Mouse (Mus musculus): ENCODE results near the gene Gm13276. TPM values are rescaled to one million over a fixed set of nuclear protein-coding genes. Genes with fewer than 3 reads are reported as not detected.
"Not testable (repeated sequence)": the region's sequence is repeated elsewhere in the genome, so short reads cannot be mapped to it uniquely, and the experiment has no call there.

Gene Gm13276
- polyA plus RNA-seq (2012) = not detected in 2 replicates

DNA sequence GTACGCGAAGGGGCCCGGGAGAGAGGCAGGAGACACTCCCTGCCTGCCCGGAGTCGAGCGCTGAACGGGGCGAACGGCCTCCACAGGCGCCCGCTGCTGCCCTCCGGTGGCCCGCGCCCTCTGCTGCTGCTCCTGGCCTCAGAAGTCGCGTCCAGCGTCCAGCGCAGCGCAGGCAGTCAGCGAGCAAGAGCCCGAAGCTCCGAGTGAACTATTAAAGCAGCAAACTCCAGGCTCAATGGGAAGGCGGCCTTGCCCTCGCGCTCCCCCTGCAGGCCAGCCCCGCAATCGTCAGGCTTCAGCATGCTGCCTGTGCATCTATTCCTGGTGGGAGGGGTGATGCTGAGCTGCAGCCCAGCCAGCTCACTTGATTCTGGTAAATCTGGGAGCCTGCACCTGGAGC lies at the start of gene Gm13276:
TSS of gene Gm13276 (plus strand) at position 301 of the 400 bp plus-strand sequence.
- H3K36me3 ChIP-seq (ENCODE audit: control insufficient read depth); H3K4me1 ChIP-seq (ENCODE audit: control insufficient read depth); H3K9me3 ChIP-seq (ENCODE audit: control insufficient read depth, low read length); H3K27me3 ChIP-seq (ENCODE audit: control insufficient read depth); H3K4me3 ChIP-seq (replicated peaks): not testable (repeated sequence)

- H3K36me3 ChIP-seq (ENCODE audit: control insufficient read depth) = no peaks in the 10 kb centered on the region
- no peak overlapping the region for H3K4me3 ChIP-seq (replicated peaks)
- no peaks in the 10 kb centered on the region for H3K9me3 ChIP-seq (ENCODE audit: control insufficient read depth, low read length)
- H3K27me3 ChIP-seq (ENCODE audit: control insufficient read depth) = 0 out of 2 replicates have a peak, but pooled peaks cover 2% of the 10 kb centered on the region
- H3K4me1 ChIP-seq (ENCODE audit: control insufficient read depth) = no peaks in the 10 kb centered on the region
- TF ChIP-seq TAL1 (IDR thresholded peaks at IDR 0.05; ENCODE audit: low read length) (no peak), GATA1 (IDR thresholded peaks at IDR 0.05; ENCODE audit: low read length) (no peak)
Observed at GRCm38 (mm10) chr4:88738480-88738879, 47.0 kb upstream of the Gm13276 start.

- Histone ChIP-seq H3K4me3 (replicated peaks) (no peak overlapping the region), H3K36me3 (ENCODE audit: control insufficient read depth) (no peaks in the 10 kb centered on the region), H3K4me1 (ENCODE audit: control insufficient read depth) (no peaks in the 10 kb centered on the region), H3K27me3 (ENCODE audit: control insufficient read depth) (0 out of 2 replicates have a peak, but pooled peaks cover 2% of the 10 kb centered on the region), H3K9me3 (ENCODE audit: control insufficient read depth, low read length) (no peaks in the 10 kb centered on the region)
- TF ChIP-seq TAL1 (IDR thresholded peaks at IDR 0.05; ENCODE audit: low read length) = no peak
- no peak for TF ChIP-seq GATA1 (IDR thresholded peaks at IDR 0.05; ENCODE audit: low read length)
Observed at GRCm38 (mm10) chr4:88739036-88739435, 46.5 kb upstream of the Gm13276 start.

DNA sequence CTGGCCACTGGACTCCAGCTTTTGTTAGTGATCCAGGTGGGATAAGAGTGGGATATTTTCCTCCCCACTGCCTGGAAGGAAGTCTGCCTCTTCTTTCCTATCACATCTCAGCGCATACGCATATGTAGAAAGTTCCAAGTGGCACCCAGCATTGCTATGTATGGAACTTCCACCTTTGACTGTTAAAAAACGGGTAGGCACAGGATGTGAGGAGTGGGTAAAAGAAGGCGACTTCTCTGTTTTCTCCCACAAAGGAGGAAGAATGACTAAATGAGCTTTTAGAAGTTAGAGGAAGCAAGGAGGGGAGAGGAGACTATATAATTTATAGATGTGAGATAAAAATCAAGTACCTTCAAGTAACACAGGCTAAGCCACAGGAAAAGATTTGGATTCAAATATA lies 44.1 kb upstream of the Gm13276 start:
- Histone ChIP-seq H3K36me3 (ENCODE audit: control insufficient read depth) (no peaks in the 10 kb centered on the region), H3K4me3 (replicated peaks) (no peak overlapping the region), H3K27me3 (ENCODE audit: control insufficient read depth) (no peaks in the 10 kb centered on the region), H3K9me3 (ENCODE audit: control insufficient read depth, low read length) (no peaks in the 10 kb centered on the region), H3K4me1 (ENCODE audit: control insufficient read depth) (no peaks in the 10 kb centered on the region)
- TF ChIP-seq GATA1 (IDR thresholded peaks at IDR 0.05; ENCODE audit: low read length) = no peak
- no peak for TF ChIP-seq TAL1 (IDR thresholded peaks at IDR 0.05; ENCODE audit: low read length)

GRCm38 (mm10) chr4:88742771-88743371 lies 42.6 kb upstream of the Gm13276 start:
- no peaks in the 10 kb centered on the region for H3K27me3 ChIP-seq (ENCODE audit: control insufficient read depth)
- H3K4me1 ChIP-seq (ENCODE audit: control insufficient read depth) = no peaks in the 10 kb centered on the region
- TF ChIP-seq GATA1 (IDR thresholded peaks at IDR 0.05; ENCODE audit: low read length) (no peak), TAL1 (IDR thresholded peaks at IDR 0.05; ENCODE audit: low read length) (no peak)
- H3K9me3 ChIP-seq (ENCODE audit: control insufficient read depth, low read length) = no peaks in the 10 kb centered on the region
- H3K36me3 ChIP-seq (ENCODE audit: control insufficient read depth) = no peaks in the 10 kb centered on the region
- H3K4me3 ChIP-seq (replicated peaks) = no peak overlapping the region

DNA sequence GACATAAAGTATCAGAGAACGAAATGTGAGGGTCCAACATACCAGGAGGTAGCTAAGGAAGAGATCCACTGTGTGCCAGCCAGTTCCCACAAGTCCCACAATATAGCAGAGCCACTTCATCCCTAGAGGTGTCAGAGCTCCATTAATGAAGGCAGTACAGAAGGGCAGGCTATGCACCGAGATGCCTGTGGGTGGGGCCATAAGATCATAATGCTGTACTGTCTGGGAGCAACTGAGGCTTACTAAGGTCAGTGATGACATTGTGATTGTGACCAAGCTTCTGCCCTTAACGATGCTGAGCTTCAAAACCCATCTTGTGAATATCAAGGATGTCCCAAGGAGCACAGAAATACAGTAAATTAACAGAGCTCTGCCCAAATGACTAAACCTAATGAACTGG lies 41.3 kb upstream of the Gm13276 start:
- Histone ChIP-seq H3K27me3 (ENCODE audit: control insufficient read depth) (no peaks in the 10 kb centered on the region), H3K4me3 (replicated peaks) (no peak overlapping the region)
- TF ChIP-seq TAL1 (IDR thresholded peaks at IDR 0.05; ENCODE audit: low read length) = no peak
- TF ChIP-seq GATA1 (IDR thresholded peaks at IDR 0.05; ENCODE audit: low read length) = no peak

DNA sequence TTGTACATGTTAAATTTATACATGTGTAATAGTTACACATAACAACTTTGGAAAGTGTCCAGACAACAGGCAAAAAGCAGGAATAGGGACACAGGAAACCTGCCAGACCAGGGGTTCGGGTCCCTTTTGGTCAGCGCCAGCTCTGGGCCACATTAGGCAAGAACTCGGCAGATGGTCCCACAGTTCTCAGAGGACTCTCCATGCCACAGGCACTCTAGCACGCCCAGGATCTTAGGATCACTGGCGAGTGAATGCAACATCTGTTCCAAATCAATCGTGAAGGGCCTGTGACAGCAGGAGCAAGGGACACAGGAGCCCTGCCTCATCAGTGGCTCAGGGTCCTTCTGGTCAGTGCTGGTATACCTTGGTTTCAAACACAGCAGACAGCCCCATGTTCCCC lies 35.6 kb upstream of the Gm13276 start:
- Histone ChIP-seq H3K27me3 (ENCODE audit: control insufficient read depth) (no peaks in the 10 kb centered on the region), H3K36me3 (ENCODE audit: control insufficient read depth) (no peaks in the 10 kb centered on the region), H3K4me3 (replicated peaks) (no peak overlapping the region), H3K9me3 (ENCODE audit: control insufficient read depth, low read length) (no peaks in the 10 kb centered on the region), H3K4me1 (ENCODE audit: control insufficient read depth) (no peaks in the 10 kb centered on the region)
- TF ChIP-seq GATA1 (IDR thresholded peaks at IDR 0.05; ENCODE audit: low read length) (no peak), TAL1 (IDR thresholded peaks at IDR 0.05; ENCODE audit: low read length) (no peak)

More for the DNA sequence above, 41.3 kb upstream of the Gm13276 start:
- no peaks in the 10 kb centered on the region for H3K9me3 ChIP-seq (ENCODE audit: control insufficient read depth, low read length)
- H3K4me1 ChIP-seq (ENCODE audit: control insufficient read depth) = no peaks in the 10 kb centered on the region
- no peaks in the 10 kb centered on the region for H3K36me3 ChIP-seq (ENCODE audit: control insufficient read depth)

GRCm38 (mm10) chr4:88754818-88755340 lies 30.6 kb upstream of the Gm13276 start, which contains the start of gene Gm13271:
Gene Gm13271 (plus strand): TSS chr4:88754868.
- not testable (repeated sequence) for H3K36me3 ChIP-seq (ENCODE audit: control insufficient read depth); H3K4me1 ChIP-seq (ENCODE audit: control insufficient read depth); H3K4me3 ChIP-seq (replicated peaks); H3K9me3 ChIP-seq (ENCODE audit: control insufficient read depth, low read length)
- H3K27me3 ChIP-seq (ENCODE audit: control insufficient read depth) = peaks cover 16% of the 10 kb centered on the region

- H3K27me3 ChIP-seq (ENCODE audit: control insufficient read depth) = peaks cover 16% of the 10 kb centered on the region
- not testable (repeated sequence) for H3K36me3 ChIP-seq (ENCODE audit: control insufficient read depth); H3K4me3 ChIP-seq (replicated peaks); H3K4me1 ChIP-seq (ENCODE audit: control insufficient read depth); H3K9me3 ChIP-seq (ENCODE audit: control insufficient read depth, low read length)
Observed at GRCm38 (mm10) chr4:88756581-88757513, 28.7 kb upstream of the Gm13276 start.

GRCm38 (mm10) chr4:88757628-88758031 lies 27.9 kb upstream of the Gm13276 start:
- not testable (repeated sequence) for H3K4me3 ChIP-seq (replicated peaks); H3K4me1 ChIP-seq (ENCODE audit: control insufficient read depth); H3K36me3 ChIP-seq (ENCODE audit: control insufficient read depth); H3K9me3 ChIP-seq (ENCODE audit: control insufficient read depth, low read length)
- H3K27me3 ChIP-seq (ENCODE audit: control insufficient read depth) = peaks cover 16% of the 10 kb centered on the region

DNA sequence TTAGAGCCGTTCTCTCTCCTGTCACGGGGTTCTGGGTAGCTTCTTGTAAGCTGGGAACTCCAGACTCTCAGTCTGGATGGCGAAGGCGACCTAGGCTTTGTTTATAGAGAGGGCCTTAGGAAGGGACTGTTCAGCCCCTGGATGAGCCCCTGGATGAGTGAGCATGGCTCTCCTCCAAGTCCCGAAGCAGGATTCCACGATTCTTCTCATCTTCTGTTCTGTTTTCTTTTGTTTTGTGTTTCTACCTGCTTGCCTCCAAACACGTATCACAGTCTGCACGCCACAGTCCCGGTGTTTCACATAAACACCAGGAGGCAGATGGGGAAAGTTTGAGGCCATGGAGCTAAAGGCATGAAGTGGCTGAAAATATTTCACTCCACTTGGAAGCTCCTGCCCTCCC lies 26.8 kb upstream of the Gm13276 start:
- not testable (repeated sequence) for H3K4me3 ChIP-seq (replicated peaks); H3K4me1 ChIP-seq (ENCODE audit: control insufficient read depth); H3K36me3 ChIP-seq (ENCODE audit: control insufficient read depth); H3K9me3 ChIP-seq (ENCODE audit: control insufficient read depth, low read length)
- peaks cover 16% of the 10 kb centered on the region for H3K27me3 ChIP-seq (ENCODE audit: control insufficient read depth)

- not testable (repeated sequence) for H3K9me3 ChIP-seq (ENCODE audit: control insufficient read depth, low read length); H3K4me3 ChIP-seq (replicated peaks); H3K36me3 ChIP-seq (ENCODE audit: control insufficient read depth); H3K4me1 ChIP-seq (ENCODE audit: control insufficient read depth)
- H3K27me3 ChIP-seq (ENCODE audit: control insufficient read depth) = peaks cover 16% of the 10 kb centered on the region
Observed at GRCm38 (mm10) chr4:88759610-88760268, 25.8 kb upstream of the Gm13276 start, which contains the start of gene Gm13283. Gene Gm13283 (plus strand): TSS chr4:88760119.
